Mouse (Mus musculus) bone marrow macrophage, adult 2 months (primary cell): ENCODE results near the gene Vps37c.

ENCODE experiments used
- CTCF ChIP-seq: IDR thresholded peaks from 2 replicates; pipeline ENCODE4 v1.5.1; 2012; ENCODE audit warnings: low read depth, mild to moderate bottlenecking, low read length, moderate library complexity
- POLR2A ChIP-seq: IDR thresholded peaks from 2 replicates; pipeline ENCODE4 v1.6.1; 2012; ENCODE audit warnings: mild to moderate bottlenecking, low read depth, low read length, borderline replicate concordance

- no peak for TF ChIP-seq POLR2A
- no peak for TF ChIP-seq CTCF
Measured at GRCm38 (mm10) chr19:10661373-10661772, 27.2 kb upstream of the Vps37c start.
